Mouse (Mus musculus): ENCODE results near the gene Pik3ip1. TPM values are rescaled to one million over a fixed set of nuclear protein-coding genes. Genes with fewer than 3 reads are reported as not detected.

The Pik3ip1 gene
- 121 TPM for polyA plus RNA-seq (2017; shearing (Covaris generic))

GRCm38 (mm10) chr11:3329891-3330451, at the start of gene Pik3ip1:
Pik3ip1 (plus strand) TSS chr11:3330401.

GRCm38 (mm10) chr11:3288521-3289301, 41.5 kb upstream of the Pik3ip1 start, which contains the start of gene Patz1:
Patz1 (plus strand) TSS chr11:3288874.

Other genes with a start within 250 kb of the Pik3ip1 start
- gene Sfi1, start 136.9 kb upstream of the Pik3ip1 start, polyA plus RNA-seq (2017; shearing (Covaris generic)), result 64.9 TPM
- gene Eif4enif1, start 128.0 kb upstream of the Pik3ip1 start, polyA plus RNA-seq (2017; shearing (Covaris generic)), result 43.8 TPM
- gene Drg1, start 64.0 kb upstream of the Pik3ip1 start, polyA plus RNA-seq (2017; shearing (Covaris generic)), result 194 TPM
- 18.0 TPM for gene Patz1, start 41.5 kb upstream of the Pik3ip1 start, polyA plus RNA-seq (2017; shearing (Covaris generic))
- gene Limk2, start 78.8 kb downstream of the Pik3ip1 start, polyA plus RNA-seq (2017; shearing (Covaris generic)), result 116 TPM
- 34.0 TPM for gene Rnf185, start 122.0 kb downstream of the Pik3ip1 start, polyA plus RNA-seq (2017; shearing (Covaris generic))
- 0.26 TPM for gene Pla2g3, start 157.9 kb downstream of the Pik3ip1 start, polyA plus RNA-seq (2017; shearing (Covaris generic))
- not detected for gene Inpp5j, start 174.4 kb downstream of the Pik3ip1 start, polyA plus RNA-seq (2017; shearing (Covaris generic))
- gene Selenom, start 184.3 kb downstream of the Pik3ip1 start, polyA plus RNA-seq (2017; shearing (Covaris generic)), result 6.0 TPM
- 2.7 TPM for gene Smtn, start 210.2 kb downstream of the Pik3ip1 start, polyA plus RNA-seq (2017; shearing (Covaris generic))